Mouse (Mus musculus) retina, postnatal 1 day (tissue): ENCODE measurements around the gene Itga9.

Experiments
- DNase-seq: peaks from one replicate; pipeline ENCODE4 v3.0.0-alpha.2; 2012

The Itga9 gene

GRCm38 (mm10) chr9:118883150-118883549 lies 276.7 kb downstream of the Itga9 start:
- no peak for DNase-seq

DNA sequence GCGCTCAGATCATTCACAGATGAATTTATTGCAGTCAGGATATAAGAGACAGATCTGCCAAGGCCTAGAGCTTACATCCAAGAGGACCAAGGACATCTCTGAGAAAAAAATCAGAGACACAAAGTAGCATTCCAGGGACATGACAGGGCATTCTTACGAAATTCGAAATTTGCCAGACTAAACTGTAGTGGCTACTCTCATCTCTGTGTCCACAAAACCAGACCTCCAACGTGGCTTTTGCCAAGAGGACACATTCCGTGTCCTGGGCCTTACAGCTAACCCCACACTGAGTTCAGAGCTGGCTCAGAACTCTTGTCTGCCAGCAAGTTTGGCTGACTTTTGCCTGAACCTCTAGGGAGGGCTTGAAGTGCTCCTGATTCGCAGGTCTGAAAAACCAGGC lies 279.3 kb downstream of the Itga9 start:
- no peak for DNase-seq

- DNase-seq, result no peak
Observed at GRCm38 (mm10) chr9:118887201-118887600, 280.7 kb downstream of the Itga9 start.

DNA sequence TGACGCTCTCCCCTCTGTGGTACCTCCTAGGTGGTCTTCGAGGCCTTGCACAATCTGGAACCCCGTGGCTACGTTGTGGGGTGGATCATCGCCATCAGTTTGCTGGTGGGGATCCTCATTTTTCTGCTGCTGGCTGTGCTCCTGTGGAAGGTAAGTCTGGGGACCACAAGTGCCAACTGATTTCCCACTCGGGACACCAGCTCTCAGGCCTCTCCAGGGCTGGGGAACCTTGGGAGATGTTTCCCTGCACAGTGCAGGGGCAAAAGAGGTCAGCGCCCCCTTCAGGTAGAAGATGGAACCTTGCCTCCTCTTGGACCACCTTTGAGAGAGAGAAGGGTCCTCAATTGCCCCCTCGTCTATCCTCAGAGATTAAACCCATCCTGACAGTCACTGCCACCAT lies 281.2 kb downstream of the Itga9 start:
- no peak for DNase-seq

- DNase-seq, result no peak
Observed at GRCm38 (mm10) chr9:118890149-118890548, 283.7 kb downstream of the Itga9 start.

- DNase-seq, result no peak
Observed at GRCm38 (mm10) chr9:118890645-118891044, 284.2 kb downstream of the Itga9 start.

GRCm38 (mm10) chr9:118891068-118891467 lies 284.6 kb downstream of the Itga9 start:
- no peak for DNase-seq

- DNase-seq, result no peak
Observed at GRCm38 (mm10) chr9:118891593-118891992, 285.1 kb downstream of the Itga9 start.

DNA sequence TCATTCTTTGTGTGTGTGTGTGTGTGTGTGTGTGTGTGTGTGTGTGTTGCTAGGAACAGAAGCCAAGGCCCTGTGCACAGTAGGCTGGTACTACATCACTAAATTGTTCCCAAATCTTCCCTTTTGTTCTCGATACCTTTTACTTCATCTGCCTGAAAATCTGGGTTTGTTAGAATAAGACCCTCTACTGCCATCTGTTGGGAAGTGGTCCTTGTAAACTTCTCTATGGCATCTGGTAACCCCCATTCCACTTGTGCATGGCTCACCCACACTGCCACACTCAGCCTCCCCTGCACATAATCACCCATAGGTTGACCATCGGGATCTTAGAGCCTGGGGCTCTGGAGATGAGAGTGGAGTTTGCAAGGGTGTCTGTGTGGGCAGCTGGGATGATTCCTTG lies 288.6 kb downstream of the Itga9 start:
- peak; percentile 38 for DNase-seq

GRCm38 (mm10) chr9:118900677-118901076 lies 294.2 kb downstream of the Itga9 start:
- no peak for DNase-seq

- peak; percentile 28 for DNase-seq
Observed at GRCm38 (mm10) chr9:118901917-118902316, 295.4 kb downstream of the Itga9 start.

DNA sequence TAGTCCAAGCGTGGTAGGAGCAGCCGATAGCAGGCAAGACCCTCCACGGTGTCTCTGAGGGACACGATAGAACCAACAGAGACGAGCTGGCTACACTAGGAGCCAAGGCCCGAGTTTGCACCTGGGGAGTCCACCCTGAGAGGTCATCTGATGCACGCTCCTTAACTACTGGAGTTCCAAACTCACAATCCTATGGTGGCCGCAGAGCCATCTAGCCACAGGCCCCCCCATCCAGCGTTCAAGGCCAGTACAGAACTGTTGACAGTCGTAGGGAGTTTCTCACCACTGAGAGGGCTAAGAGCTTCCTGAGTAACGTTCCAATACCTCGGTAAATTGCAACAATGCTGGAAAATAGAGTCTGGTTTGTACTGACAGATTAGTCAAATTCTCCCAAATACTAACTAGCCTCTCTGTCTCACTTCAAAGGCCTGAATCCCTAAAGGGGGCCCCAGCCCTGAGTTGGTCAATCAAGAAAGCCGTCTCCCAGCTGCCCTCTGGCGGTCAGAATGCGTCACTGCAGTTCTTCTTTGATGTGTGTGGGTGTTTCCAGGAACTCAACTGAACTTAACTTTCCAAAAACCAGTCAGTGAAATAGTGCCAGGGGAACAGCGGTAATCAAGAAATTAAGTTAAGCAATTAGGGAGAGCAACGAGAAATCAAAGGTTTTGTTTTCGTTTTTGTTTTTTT lies 301.6 kb downstream of the Itga9 start:
- DNase-seq, result peak; percentile 88

- no peak for DNase-seq
Observed at GRCm38 (mm10) chr9:118913048-118913447, 306.6 kb downstream of the Itga9 start.

GRCm38 (mm10) chr9:118913613-118914012 lies 307.1 kb downstream of the Itga9 start:
- DNase-seq, result no peak

GRCm38 (mm10) chr9:118914589-118914988 lies 308.1 kb downstream of the Itga9 start:
- DNase-seq, result no peak

DNA sequence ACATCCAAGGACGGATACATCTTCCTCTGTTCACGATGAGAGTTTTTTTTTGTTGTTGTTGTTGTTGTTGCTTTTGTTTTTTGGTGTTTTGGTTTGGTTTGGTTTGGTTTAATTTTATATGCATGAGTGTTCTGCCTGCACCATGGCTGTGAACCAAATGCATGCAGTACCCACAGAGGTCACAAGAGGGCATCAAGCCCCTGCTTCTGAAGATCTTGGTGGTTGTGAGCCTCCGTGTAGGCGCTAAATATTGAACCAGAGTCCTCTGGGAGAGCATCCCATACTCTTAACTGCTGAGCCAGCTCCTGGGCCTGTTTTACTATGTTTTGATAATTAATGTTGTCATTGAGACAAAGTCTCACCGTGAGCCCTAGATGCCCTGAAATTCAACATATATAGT lies 308.8 kb downstream of the Itga9 start:
- peak; percentile 59 for DNase-seq

DNA sequence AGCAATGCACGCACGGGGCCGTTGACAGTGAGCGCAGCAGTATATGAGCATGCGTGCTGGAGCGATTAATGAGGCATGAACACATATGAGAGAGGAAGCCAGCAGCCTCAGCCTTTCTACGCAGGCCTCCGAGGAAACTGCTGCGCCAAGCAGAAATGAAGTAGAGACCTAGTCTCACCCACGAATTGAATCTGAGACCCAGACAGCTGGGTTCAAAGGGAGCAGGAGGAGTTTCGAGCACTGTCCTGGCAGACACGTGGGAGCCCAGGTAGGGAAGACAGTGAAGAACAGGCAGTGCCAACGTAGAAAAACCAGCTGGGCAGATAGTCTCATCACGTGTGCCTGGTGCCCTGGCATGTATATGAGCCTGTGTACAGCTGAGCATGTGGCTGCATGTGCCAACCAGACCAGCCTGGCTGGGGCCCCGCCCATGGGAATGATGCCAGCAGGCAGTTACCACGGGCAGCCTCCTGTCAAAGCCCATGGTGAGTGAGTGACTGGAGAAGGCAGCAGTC lies 313.2 kb downstream of the Itga9 start:
- DNase-seq, result peak; percentile 47

GRCm38 (mm10) chr9:118920798-118921515 lies 314.5 kb downstream of the Itga9 start:
- DNase-seq, result peak; percentile 88

GRCm38 (mm10) chr9:118921926-118922325 lies 315.4 kb downstream of the Itga9 start:
- DNase-seq, result no peak

GRCm38 (mm10) chr9:118924554-118925085 lies 318.1 kb downstream of the Itga9 start:
- DNase-seq, result no peak

DNA sequence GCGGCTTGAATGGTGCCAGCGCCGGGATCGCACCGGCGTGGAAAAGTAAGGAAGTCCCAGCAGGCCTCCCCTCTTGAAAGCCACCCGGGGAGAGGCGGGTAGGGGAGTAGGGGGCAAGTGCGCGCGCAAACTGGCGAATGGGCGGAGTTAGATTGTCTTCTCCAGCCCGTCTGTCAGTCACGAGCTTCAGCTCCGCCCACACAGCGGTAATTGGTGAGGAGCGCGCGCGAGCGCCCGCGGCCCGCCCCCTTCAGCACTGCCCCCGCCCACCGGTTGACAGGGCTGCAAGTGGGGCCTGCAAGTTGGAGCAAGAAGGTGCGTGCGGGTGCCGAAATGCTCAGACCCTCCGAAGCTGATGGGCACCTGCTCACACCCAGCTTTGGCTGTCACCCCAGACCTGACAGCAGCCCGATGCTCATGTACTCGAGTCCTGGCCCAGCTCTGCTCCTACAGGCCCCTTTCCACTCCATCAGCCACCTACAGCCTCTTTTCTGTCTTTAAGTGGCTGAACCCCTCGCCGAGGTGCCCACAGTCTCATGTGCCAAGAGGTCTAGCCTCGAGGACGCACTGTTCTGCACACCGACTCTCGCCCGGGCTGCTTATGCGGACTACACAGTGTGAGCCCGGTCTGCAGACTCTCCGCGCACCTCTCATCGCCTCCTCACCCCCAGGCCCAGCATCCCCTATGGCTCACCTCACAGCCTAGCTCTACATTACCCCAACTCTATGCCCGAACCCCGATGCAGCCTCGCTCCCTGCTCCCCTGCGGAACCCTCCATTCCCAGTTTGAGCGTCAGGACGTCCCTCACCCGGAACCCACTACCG lies 319.0 kb downstream of the Itga9 start:
- DNase-seq, result peak; percentile 97

GRCm38 (mm10) chr9:118926111-118926650 lies 319.7 kb downstream of the Itga9 start, which contains the start of gene Ctdspl:
Gene Ctdspl (plus strand): TSS chr9:118926453.
- peak; percentile 78 for DNase-seq
